Mouse (Mus musculus): ENCODE measurements around the gene Oprm1. TPM values are rescaled to one million over a fixed set of nuclear protein-coding genes. Genes with fewer than 3 reads are reported as not detected.
"Not testable (repeated sequence)": the region's sequence is repeated elsewhere in the genome, so short reads cannot be mapped to it uniquely, and the experiment has no call there.

Gene Oprm1
- polyA plus RNA-seq, 1 experiment from 2014 or later = 0.50 TPM

DNA sequence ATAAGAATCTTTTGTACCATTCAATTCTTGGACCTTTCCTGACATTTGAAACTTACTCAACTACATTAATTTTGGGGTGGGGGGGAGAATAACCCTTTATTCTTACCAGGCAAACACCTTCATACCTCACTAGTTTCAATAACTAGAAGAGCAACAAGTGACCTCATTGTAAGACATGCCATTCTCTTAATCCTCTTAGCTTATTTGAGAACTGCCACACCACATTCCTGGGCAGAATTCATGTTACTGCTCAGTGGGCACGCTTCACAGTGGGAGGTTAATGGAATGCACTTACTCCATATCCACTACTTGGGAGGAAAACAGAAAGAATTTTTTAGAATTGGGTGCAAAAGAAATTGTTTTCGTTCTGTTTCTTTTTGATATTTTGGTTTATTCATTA, 90.5 kb downstream of the Oprm1 start:
- Histone ChIP-seq H3K4me3 (replicated peaks) (no peak overlapping the region), H3K4me2 (no peak overlapping the region), H3K27me3 (replicated peaks) (no peaks in the 10 kb centered on the region), H3K36me3 (no peaks in the 10 kb centered on the region), H3K9me3 (no peaks in the 10 kb centered on the region), H3K4me1 (no peaks in the 10 kb centered on the region), H3K9ac (no peak overlapping the region), H3K27ac (no peak overlapping the region)
- WGBS = 59% methylated on average over 2 of the region's 2 CpGs
- no peak for ATAC-seq (ENCODE audit: insufficient read depth, low FRiP score, low read depth)

- Histone ChIP-seq H3K36me3 (no peaks in the 10 kb centered on the region), H3K27me3 (replicated peaks) (no peaks in the 10 kb centered on the region), H3K9ac (no peak overlapping the region), H3K4me1 (no peaks in the 10 kb centered on the region), H3K27ac (no peak overlapping the region), H3K4me3 (replicated peaks) (no peak overlapping the region), H3K9me3 (no peaks in the 10 kb centered on the region), H3K4me2 (no peak overlapping the region)
- ATAC-seq (ENCODE audit: insufficient read depth, low FRiP score, low read depth) = no peak
- 77% methylated on average over 3 of the region's 3 CpGs for WGBS
Measured at GRCm38 (mm10) chr10:6855812-6856211, 97.5 kb downstream of the Oprm1 start.

- Histone ChIP-seq H3K9ac (no peak overlapping the region), H3K4me2 (no peak overlapping the region), H3K4me3 (replicated peaks) (no peak overlapping the region), H3K27ac (no peak overlapping the region), H3K27me3 (replicated peaks) (no peaks in the 10 kb centered on the region), H3K36me3 (no peaks in the 10 kb centered on the region), H3K4me1 (no peaks in the 10 kb centered on the region), H3K9me3 (no peaks in the 10 kb centered on the region)
- no peak for ATAC-seq (ENCODE audit: insufficient read depth, low FRiP score, low read depth)
- WGBS = 79% methylated on average over 7 of the region's 7 CpGs
Measured at GRCm38 (mm10) chr10:6871418-6872072, 113.2 kb downstream of the Oprm1 start.

GRCm38 (mm10) chr10:6873917-6874316, 115.6 kb downstream of the Oprm1 start:
- Histone ChIP-seq H3K27me3 (replicated peaks) (no peaks in the 10 kb centered on the region), H3K4me3 (replicated peaks) (no peak overlapping the region), H3K27ac (no peak overlapping the region), H3K4me2 (no peak overlapping the region), H3K36me3 (no peaks in the 10 kb centered on the region), H3K9me3 (no peaks in the 10 kb centered on the region), H3K9ac (no peak overlapping the region), H3K4me1 (no peaks in the 10 kb centered on the region)
- WGBS = 73% methylated on average over 1 of the region's 1 CpGs
- no peak for ATAC-seq (ENCODE audit: insufficient read depth, low FRiP score, low read depth)

DNA sequence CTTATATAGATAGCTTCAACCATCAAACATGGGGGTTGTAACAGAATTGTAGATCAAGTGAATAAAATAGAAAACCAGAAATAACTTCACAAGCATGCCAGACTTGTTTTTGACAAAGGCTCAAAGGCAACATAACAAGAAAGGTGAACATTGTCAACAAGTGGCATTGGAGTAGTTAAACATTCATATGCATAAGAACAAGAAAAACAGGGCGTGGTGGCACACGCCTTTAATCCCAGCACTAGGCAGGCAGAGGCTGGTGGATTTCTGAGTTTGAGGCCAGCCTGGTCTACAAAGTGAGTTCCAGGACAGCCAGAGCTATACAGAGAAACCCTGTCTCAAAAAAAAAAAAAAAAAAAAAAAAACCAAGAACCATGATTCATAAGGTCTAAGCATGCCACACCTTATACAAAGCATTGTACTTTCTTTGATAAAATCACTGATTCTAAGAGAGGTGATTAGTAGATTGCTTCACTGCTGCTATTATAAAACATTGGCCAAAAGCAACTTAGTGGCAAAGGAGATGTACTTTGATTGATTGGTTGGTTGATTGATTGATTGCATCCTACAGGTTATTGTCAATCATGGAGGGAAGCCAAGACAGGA, 120.1 kb downstream of the Oprm1 start:
- Histone ChIP-seq H3K4me3 (replicated peaks) (no peak overlapping the region), H3K9me3 (no peaks in the 10 kb centered on the region), H3K27me3 (replicated peaks) (no peaks in the 10 kb centered on the region), H3K36me3 (no peaks in the 10 kb centered on the region), H3K4me1 (no peaks in the 10 kb centered on the region), H3K9ac (no peak overlapping the region), H3K4me2 (no peak overlapping the region), H3K27ac (no peak overlapping the region)
- WGBS = 84% methylated on average over 2 of the region's 2 CpGs
- no peak for ATAC-seq (ENCODE audit: insufficient read depth, low FRiP score, low read depth)

- not testable (repeated sequence) for H3K9me3 ChIP-seq; H3K9ac ChIP-seq; H3K27ac ChIP-seq; H3K4me3 ChIP-seq (replicated peaks); H3K4me2 ChIP-seq; ATAC-seq (ENCODE audit: insufficient read depth, low FRiP score, low read depth); H3K4me1 ChIP-seq; H3K27me3 ChIP-seq (replicated peaks); H3K36me3 ChIP-seq
- 86% methylated on average over 1 of the region's 1 CpGs for WGBS
Measured at GRCm38 (mm10) chr10:6882041-6882440, 123.7 kb downstream of the Oprm1 start.

DNA sequence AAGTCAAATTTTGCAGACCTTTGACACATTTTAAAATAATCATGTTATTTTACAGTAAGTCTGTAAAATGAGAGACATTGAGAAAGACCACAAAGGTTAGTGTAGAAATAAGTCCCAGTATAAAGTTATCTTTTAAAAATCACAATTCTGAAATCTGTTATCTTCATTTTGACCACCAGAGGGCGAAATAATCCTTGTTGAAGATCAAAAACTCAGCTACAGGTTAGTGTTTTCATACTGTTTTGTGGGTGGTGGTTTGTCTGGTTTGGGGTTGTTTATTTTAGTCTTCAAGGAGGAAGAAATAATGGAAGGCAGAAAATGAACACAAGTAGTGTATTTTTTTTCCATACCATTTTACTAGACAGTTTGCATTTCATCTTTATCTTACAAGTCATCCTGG, 127.2 kb downstream of the Oprm1 start:
- Histone ChIP-seq H3K9ac (no peak overlapping the region), H3K4me3 (replicated peaks) (no peak overlapping the region), H3K4me1 (no peaks in the 10 kb centered on the region), H3K4me2 (no peak overlapping the region), H3K9me3 (no peaks in the 10 kb centered on the region), H3K27me3 (replicated peaks) (no peaks in the 10 kb centered on the region), H3K36me3 (no peaks in the 10 kb centered on the region), H3K27ac (no peak overlapping the region)
- WGBS = 0% methylated on average over 1 of the region's 1 CpGs
- ATAC-seq (ENCODE audit: insufficient read depth, low FRiP score, low read depth) = no peak

GRCm38 (mm10) chr10:6889640-6890245, 131.4 kb downstream of the Oprm1 start:
- WGBS = 44% methylated on average over 5 of the region's 5 CpGs
- no peak overlapping the region for H3K4me2 ChIP-seq
- no peak overlapping the region for H3K27ac ChIP-seq
- no peaks in the 10 kb centered on the region for H3K36me3 ChIP-seq
- H3K27me3 ChIP-seq (replicated peaks) = no peaks in the 10 kb centered on the region
- no peak overlapping the region for H3K9ac ChIP-seq
- H3K9me3 ChIP-seq = no peaks in the 10 kb centered on the region
- no peak overlapping the region for H3K4me3 ChIP-seq (replicated peaks)
- no peaks in the 10 kb centered on the region for H3K4me1 ChIP-seq
- no peak for ATAC-seq (ENCODE audit: insufficient read depth, low FRiP score, low read depth)

- H3K4me2 ChIP-seq = no peak overlapping the region
- ATAC-seq (ENCODE audit: insufficient read depth, low FRiP score, low read depth) = no peak
- H3K4me3 ChIP-seq (replicated peaks) = no peak overlapping the region
- no peaks in the 10 kb centered on the region for H3K36me3 ChIP-seq
- no peak overlapping the region for H3K9ac ChIP-seq
- H3K27me3 ChIP-seq (replicated peaks) = no peaks in the 10 kb centered on the region
- H3K27ac ChIP-seq = no peak overlapping the region
- WGBS = 65% methylated on average over 5 of the region's 5 CpGs
- H3K4me1 ChIP-seq = no peaks in the 10 kb centered on the region
- H3K9me3 ChIP-seq = no peaks in the 10 kb centered on the region
Measured at GRCm38 (mm10) chr10:6890348-6891009, 132.2 kb downstream of the Oprm1 start.

- ATAC-seq (ENCODE audit: insufficient read depth, low FRiP score, low read depth) = no peak
- WGBS = 65% methylated on average over 3 of the region's 3 CpGs
- H3K9me3 ChIP-seq = no peaks in the 10 kb centered on the region
- H3K9ac ChIP-seq = no peak overlapping the region
- H3K27me3 ChIP-seq (replicated peaks) = no peaks in the 10 kb centered on the region
- H3K4me1 ChIP-seq = no peaks in the 10 kb centered on the region
- no peak overlapping the region for H3K27ac ChIP-seq
- H3K4me2 ChIP-seq = no peak overlapping the region
- H3K4me3 ChIP-seq (replicated peaks) = no peak overlapping the region
- no peaks in the 10 kb centered on the region for H3K36me3 ChIP-seq
Measured at GRCm38 (mm10) chr10:6895796-6896195, 137.5 kb downstream of the Oprm1 start.

GRCm38 (mm10) chr10:6896659-6897303, 138.5 kb downstream of the Oprm1 start:
- H3K27ac ChIP-seq = no peak overlapping the region
- H3K27me3 ChIP-seq (replicated peaks) = no peaks in the 10 kb centered on the region

GRCm38 (mm10) chr10:6900126-6900525, 141.8 kb downstream of the Oprm1 start:
- ATAC-seq (ENCODE audit: insufficient read depth, low FRiP score, low read depth) = no peak
- WGBS = 81% methylated on average over 4 of the region's 4 CpGs
- Histone ChIP-seq H3K9me3 (no peaks in the 10 kb centered on the region), H3K4me2 (no peak overlapping the region), H3K4me1 (no peaks in the 10 kb centered on the region), H3K27me3 (replicated peaks) (no peaks in the 10 kb centered on the region), H3K4me3 (replicated peaks) (no peak overlapping the region), H3K9ac (no peak overlapping the region), H3K36me3 (no peaks in the 10 kb centered on the region), H3K27ac (no peak overlapping the region)

More at GRCm38 (mm10) chr10:6896659-6897303, 138.5 kb downstream of the Oprm1 start:
- H3K9me3 ChIP-seq = no peaks in the 10 kb centered on the region
- no peaks in the 10 kb centered on the region for H3K4me1 ChIP-seq
- no peak overlapping the region for H3K4me2 ChIP-seq
- H3K9ac ChIP-seq = no peak overlapping the region
- H3K4me3 ChIP-seq (replicated peaks) = no peak overlapping the region
- no peak for ATAC-seq (ENCODE audit: insufficient read depth, low FRiP score, low read depth)
- 64% methylated on average over 3 of the region's 3 CpGs for WGBS
- no peaks in the 10 kb centered on the region for H3K36me3 ChIP-seq

Data from stomach, embryonic 15.5 days (tissue).